Mouse (Mus musculus): Measurements from ENCODE around the gene Hal. TPM values are rescaled to one million over a fixed set of nuclear protein-coding genes. Genes with fewer than 3 reads are reported as not detected.
"Not testable (repeated sequence)": the region's sequence is repeated elsewhere in the genome, so short reads cannot be mapped to it uniquely, and the experiment has no call there.

The Hal gene
- total RNA-seq, 4 experiments from 2014 or later, result 0.13 to 0.51 TPM; not detected in 2

- DNase-seq (ENCODE audit: low spot score in 2 of 2), result no peak
These were observed 27.4 kb downstream of the Hal start for GRCm38 (mm10) chr10:93515927-93516326.

DNA sequence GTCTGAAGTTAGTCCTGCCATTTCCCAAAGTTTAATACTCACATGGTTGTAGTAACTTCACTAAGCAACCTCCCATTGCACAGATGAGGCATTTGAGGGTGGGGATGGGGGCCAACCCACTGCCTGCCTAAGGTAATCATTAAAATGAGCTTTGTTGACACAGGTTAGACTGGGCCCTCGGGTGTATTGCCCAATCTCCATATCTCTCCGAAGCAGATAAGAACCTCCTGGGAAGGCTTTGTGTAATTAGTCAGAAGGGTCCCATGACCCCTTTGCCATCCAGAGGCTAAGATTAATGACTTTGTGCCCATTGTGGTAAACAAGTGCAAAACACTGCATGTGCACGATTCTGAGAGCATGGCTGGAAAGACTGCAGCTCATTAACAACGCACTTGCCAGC lies 29.2 kb downstream of the Hal start:
- DNase-seq (ENCODE audit: low spot score in 2 of 2), result no peak

GRCm38 (mm10) chr10:93518186-93518585 lies 29.6 kb downstream of the Hal start:
- DNase-seq (ENCODE audit: low spot score in 2 of 2), result no peak

DNA sequence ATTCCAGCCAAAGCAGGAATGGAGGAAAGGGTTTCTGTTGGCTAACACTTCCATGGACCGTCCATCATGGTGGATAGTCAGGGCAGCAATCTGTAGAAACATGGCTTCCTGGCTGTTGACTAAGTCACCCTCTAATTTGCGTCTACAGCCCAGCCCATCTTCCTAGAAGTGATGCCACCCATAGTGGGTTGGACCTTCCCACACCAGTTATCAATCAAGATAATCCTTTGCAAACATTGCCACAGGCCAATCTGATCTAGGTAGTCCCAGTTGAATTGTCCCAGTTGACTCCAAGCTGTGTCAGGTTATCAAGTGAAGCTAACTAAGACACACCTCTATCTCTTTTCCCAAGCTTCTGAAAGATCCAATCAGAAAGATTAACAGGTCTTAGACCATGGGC lies 30.1 kb downstream of the Hal start:
- DNase-seq (ENCODE audit: low spot score in 2 of 2), result no peak

- DNase-seq (ENCODE audit: low spot score in 2 of 2), result no peak
These were observed 30.6 kb downstream of the Hal start for GRCm38 (mm10) chr10:93519159-93519558.

DNA sequence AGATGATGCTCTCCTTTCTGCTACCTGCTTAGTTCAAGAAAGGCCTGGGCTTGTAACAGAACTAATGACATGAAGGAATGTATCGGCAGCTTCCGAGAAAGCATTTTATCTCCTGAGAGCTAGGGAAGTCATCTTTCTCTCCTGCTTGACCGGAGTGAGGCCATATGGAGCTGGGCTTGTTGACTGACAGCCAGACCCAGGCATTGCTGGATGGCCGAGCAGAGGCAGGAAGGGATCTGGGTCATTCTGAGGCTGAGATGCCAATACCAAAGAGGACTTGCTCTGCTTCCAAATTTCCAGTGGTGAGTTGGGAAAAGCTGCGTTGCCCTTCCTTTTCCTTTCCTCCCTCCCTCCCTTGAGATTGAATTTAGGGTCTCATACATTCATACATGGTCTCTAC lies 31.2 kb downstream of the Hal start:
- no peak for DNase-seq (ENCODE audit: low spot score in 2 of 2)

GRCm38 (mm10) chr10:93520994-93521393 lies 32.4 kb downstream of the Hal start:
- no peak for DNase-seq (ENCODE audit: low spot score in 2 of 2)

GRCm38 (mm10) chr10:93525329-93525728 lies 36.8 kb downstream of the Hal start:
- DNase-seq (ENCODE audit: low spot score in 2 of 2), result no peak

- no peak for DNase-seq (ENCODE audit: low spot score in 2 of 2)
These were observed 49.7 kb downstream of the Hal start for GRCm38 (mm10) chr10:93538287-93538686.

GRCm38 (mm10) chr10:93538818-93539217 lies 50.2 kb downstream of the Hal start:
- DNase-seq (ENCODE audit: low spot score in 2 of 2), result no peak

- peak; percentile 45 to 71 for DNase-seq (ENCODE audit: low spot score in 2 of 2)
These were observed 51.3 kb downstream of the Hal start, which contains the start of gene Amdhd1 for GRCm38 (mm10) chr10:93539775-93540430. Gene Amdhd1 (minus strand): TSS chr10:93540033.

GRCm38 (mm10) chr10:93540431-93541210 lies 52.1 kb downstream of the Hal start, which contains the start of gene Ccdc38:
Gene Ccdc38 (plus strand): TSS chr10:93540632.
- DNase-seq (ENCODE audit: low spot score in 2 of 2), result no peak

- DNase-seq (ENCODE audit: low spot score in 2 of 2), result no peak
These were observed 53.0 kb downstream of the Hal start for GRCm38 (mm10) chr10:93541585-93541984.

GRCm38 (mm10) chr10:93542356-93542755 lies 53.8 kb downstream of the Hal start:
- no peak for DNase-seq (ENCODE audit: low spot score in 2 of 2)

GRCm38 (mm10) chr10:93543176-93543575 lies 54.6 kb downstream of the Hal start:
- DNase-seq (ENCODE audit: low spot score in 2 of 2), result no peak

DNA sequence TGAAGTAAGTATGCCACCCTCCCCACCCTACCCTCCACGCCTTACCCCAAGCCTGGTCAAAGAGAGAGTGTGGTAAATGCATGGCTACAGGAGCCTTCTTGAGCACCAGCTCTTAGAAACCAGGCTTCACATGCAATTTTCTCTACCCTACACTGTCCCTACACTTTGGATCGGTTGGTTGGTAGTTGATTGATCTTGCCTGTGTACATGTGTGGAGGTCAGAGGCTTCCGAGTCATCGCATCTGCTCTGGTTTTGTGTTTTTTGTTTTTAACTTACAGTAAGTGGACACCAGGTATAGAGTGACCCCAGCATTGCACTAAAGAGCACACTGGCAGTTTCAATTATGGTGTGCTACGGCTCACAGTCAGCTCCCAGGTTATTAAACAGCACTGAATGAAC lies 55.6 kb downstream of the Hal start:
- no peak for DNase-seq (ENCODE audit: low spot score in 2 of 2)

- no peak for DNase-seq (ENCODE audit: low spot score in 2 of 2)
These were observed 59.2 kb downstream of the Hal start for GRCm38 (mm10) chr10:93547741-93548270.

DNA sequence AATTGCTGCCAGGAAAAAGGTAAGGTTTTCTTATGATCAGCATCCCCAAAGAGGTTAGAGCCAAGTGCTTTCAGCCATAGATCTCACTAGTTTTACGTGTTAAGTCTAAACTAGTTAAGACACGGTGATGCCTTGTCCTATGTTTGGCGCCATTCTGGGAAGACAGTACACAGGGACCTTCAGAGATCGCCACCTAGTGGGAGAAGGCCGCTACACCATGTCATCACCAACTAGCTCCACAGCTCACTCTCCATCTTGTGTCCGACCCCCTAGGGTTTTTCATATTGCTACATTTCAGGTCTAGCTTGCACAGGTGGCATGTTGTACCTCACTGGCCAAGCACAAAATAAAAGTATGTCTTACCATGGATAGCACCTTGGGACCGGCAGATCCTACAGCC lies 60.4 kb downstream of the Hal start:
- DNase-seq (ENCODE audit: low spot score in 2 of 2), result peak; percentile 44 to 49

DNA sequence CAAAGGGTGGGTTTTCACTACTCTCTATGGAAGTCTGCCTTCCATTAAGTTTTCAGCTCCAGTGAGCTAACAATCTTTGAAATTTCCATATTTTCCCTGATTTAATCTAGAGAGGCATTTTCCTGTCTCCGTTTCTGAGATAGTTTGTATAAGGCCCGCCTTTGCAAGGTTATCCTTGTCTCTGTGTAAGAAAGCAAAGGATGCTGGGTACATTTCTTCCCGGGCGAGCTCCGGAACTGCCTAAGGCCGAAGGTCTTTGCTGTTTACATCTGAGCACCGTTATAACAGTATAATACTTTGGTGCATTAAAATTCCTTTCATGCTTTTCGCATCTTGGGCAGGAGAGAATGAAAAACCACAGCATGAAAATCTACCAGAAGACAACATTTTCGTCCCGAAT lies 61.3 kb downstream of the Hal start:
- no peak for DNase-seq (ENCODE audit: low spot score in 2 of 2)

GRCm38 (mm10) chr10:93552596-93552995 lies 64.0 kb downstream of the Hal start:
- no peak for DNase-seq (ENCODE audit: low spot score in 2 of 2)

- DNase-seq (ENCODE audit: low spot score in 2 of 2), result not testable (repeated sequence)
These were observed 69.4 kb downstream of the Hal start for GRCm38 (mm10) chr10:93557971-93558370.

DNA sequence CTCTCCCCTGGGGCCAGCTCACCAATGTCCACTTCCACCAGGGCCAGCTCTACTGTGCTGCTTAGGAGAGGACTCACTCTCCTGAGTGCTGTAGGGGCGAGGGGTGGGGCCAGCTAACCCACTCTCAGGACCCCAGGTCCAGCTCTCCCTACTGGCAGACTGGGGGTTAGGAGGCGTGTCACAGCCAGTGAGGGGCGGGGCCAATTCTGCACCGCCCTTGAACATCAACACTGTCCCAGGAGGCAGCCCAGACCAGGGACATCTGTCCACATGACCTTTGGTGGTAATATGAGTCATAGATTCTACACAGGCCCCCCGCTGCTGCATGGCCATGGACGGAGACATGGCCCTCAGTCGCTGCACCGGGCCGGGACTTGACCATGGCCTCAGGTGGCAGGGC lies 71.2 kb downstream of the Hal start:
- no peak for DNase-seq (ENCODE audit: low spot score in 2 of 2)
